Comparison of ENCODE assay signal across 8 mouse cellular contexts in the genomic region with DNA sequence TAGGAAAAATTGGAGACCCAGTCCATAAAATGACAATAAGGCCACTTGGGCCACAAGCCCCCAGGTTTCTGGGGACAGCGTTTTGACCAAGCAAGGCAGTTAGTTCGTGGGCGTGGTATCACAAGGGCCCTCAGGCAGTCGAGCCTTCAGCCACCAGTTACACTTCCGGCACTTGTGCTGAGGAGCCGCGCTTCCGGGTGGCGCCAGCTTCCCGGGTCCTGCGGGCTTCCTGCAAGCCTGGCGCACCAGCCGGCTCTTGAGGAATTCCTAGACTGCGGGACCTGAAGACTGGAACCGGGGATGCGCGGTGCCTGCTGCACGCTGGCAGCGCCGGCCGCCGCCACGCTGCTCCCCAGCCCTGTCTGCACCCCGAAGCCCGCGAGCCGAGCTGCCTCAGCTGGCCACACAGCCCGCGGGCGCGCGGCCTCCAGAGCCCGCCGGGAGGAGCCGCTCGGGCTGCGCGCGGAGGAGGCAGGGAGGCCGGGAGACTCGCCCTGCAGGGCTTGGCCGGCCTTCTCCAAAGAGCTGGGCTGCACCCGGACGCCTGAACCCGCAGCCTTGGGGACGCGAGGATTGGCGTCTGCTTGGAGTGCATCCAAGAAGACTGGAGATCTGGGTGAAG. TPM values are rescaled to one million over a fixed set of nuclear protein-coding genes. Genes with fewer than 3 reads are reported as not detected.
DNase-seq lines count a peak whose midpoint lies in the region; ATAC-seq lines count a peak whose summit lies in the region.

No protein-coding gene starts in this region.

- ATAC-seq in erythroid progenitor cell, adult 5-6 weeks (replicated peaks; ENCODE audit: low FRiP score, poor library complexity, severe bottlenecking) = peak; percentile 86
- ATAC-seq in heart, embryonic 13.5 days (ENCODE audit: extremely low read depth, insufficient number of reproducible peaks, low FRiP score, low TSS enrichment) = peak; percentile 64
- peak; percentile 85 for ATAC-seq in liver, embryonic 12.5 days

- peak overlapping the region; percentile 73 for H3K4me3 ChIP-seq in heart, embryonic 13.5 days
- H3K4me3 ChIP-seq in liver, embryonic 12.5 days = peak overlapping the region; percentile 79

- no peaks in the 10 kb centered on the region for H3K36me3 ChIP-seq in heart, embryonic 13.5 days
- H3K36me3 ChIP-seq in liver, embryonic 12.5 days = no peaks in the 10 kb centered on the region
- no peaks in the 10 kb centered on the region for H3K36me3 ChIP-seq in splenic B cell, adult 2 months (ENCODE audit: control insufficient read depth, insufficient read depth, low read length, poor library complexity, severe bottlenecking)

- H3K27ac ChIP-seq in heart, embryonic 13.5 days (replicated peaks) = peak overlapping the region; percentile 92
- H3K27ac ChIP-seq in liver, embryonic 12.5 days = peak overlapping the region; percentile 86

- H3K9ac ChIP-seq in heart, embryonic 13.5 days = peak overlapping the region; percentile 89
- H3K9ac ChIP-seq in liver, embryonic 12.5 days = peak overlapping the region; percentile 87

- no peaks in the 10 kb centered on the region for H3K9me3 ChIP-seq in heart, embryonic 13.5 days
- no peaks in the 10 kb centered on the region for H3K9me3 ChIP-seq in liver, embryonic 12.5 days (replicated peaks)

- H3K4me1 ChIP-seq in heart, embryonic 13.5 days = peaks cover 37% of the 10 kb centered on the region
- H3K4me1 ChIP-seq in liver, embryonic 12.5 days = peaks cover 48% of the 10 kb centered on the region

- DNase-seq in CD4-positive, CD25-positive, alpha-beta regulatory T cell, adult 2 months (ENCODE audit: low read depth, low spot score) = peak; percentile 86
- peak; percentile 61 for DNase-seq in brain, embryonic 18.5 days (ENCODE audit: low read depth, low spot score)
- peak; percentile 90 for DNase-seq in kidney, postnatal 10 days
- peak; percentile 91 for DNase-seq in naive thymus-derived CD4-positive, alpha-beta T cell, adult 2 months (ENCODE audit: low read depth)
- peak; percentile 80 for DNase-seq in splenic B cell, adult 2 months (ENCODE audit: low read depth, low spot score)

- peaks cover 22% of the 10 kb centered on the region for H3K27me3 ChIP-seq in heart, embryonic 13.5 days (replicated peaks)
- peaks cover 26% of the 10 kb centered on the region for H3K27me3 ChIP-seq in liver, embryonic 12.5 days (replicated peaks)
- H3K27me3 ChIP-seq in splenic B cell, adult 2 months (ENCODE audit: control insufficient read depth, insufficient read depth, low read length, poor library complexity, severe bottlenecking) = no peaks in the 10 kb centered on the region

- H3K4me2 ChIP-seq in heart, embryonic 13.5 days = peak overlapping the region; percentile 86
- peak overlapping the region; percentile 87 for H3K4me2 ChIP-seq in liver, embryonic 12.5 days

- WGBS in heart, embryonic 13.5 days = under 1% methylated on average over 48 of the region's 48 CpGs
- WGBS in liver, embryonic 12.5 days (ENCODE audit: insufficient replicate concordance) = under 1% methylated on average over 48 of the region's 48 CpGs

RNA-seq across cellular contexts. Expression of a gene that starts 3.8 kb away (rescaled TPM):
- 17.3 and 20.5 TPM in 2 replicates for total RNA-seq in erythroid progenitor cell, adult 5-6 weeks (2015; ENCODE audit: low replicate concordance)
- total RNA-seq in erythroid progenitor cell, adult 5-6 weeks (2017; ENCODE audit: low replicate concordance) = 22.9 and 23.9 TPM in 2 replicates
- 11.3 and 12.2 TPM in 2 replicates for polyA plus RNA-seq in heart, embryonic 13.5 days (2015; fragmentation: Nextera tagmentation; extraction: Ambion mirVana)
- 7.1 and 7.9 TPM in 2 replicates for polyA plus RNA-seq in liver, embryonic 12.5 days (2016; fragmentation: Nextera tagmentation; extraction: Ambion mirVana)

RNA-seq across cellular contexts. Expression of a gene that starts 7.0 kb away (rescaled TPM):
- not detected in 2 replicates for total RNA-seq in erythroid progenitor cell, adult 5-6 weeks (2015; ENCODE audit: low replicate concordance)
- total RNA-seq in erythroid progenitor cell, adult 5-6 weeks (2017; ENCODE audit: low replicate concordance) = not detected in 2 replicates
- not detected in 2 replicates for polyA plus RNA-seq in heart, embryonic 13.5 days (2015; fragmentation: Nextera tagmentation; extraction: Ambion mirVana)
- polyA plus RNA-seq in liver, embryonic 12.5 days (2016; fragmentation: Nextera tagmentation; extraction: Ambion mirVana) = 0.20 TPM in 1 of 2 replicates, not detected in the other

Comparison
In these comparisons a context has a peak if more than half of its experiments do, and no peak if none do; other contexts are left out.
1. Peak in every context shown above with its lines: DNase-seq, ATAC-seq, H3K4me3 ChIP-seq and H3K27ac ChIP-seq.